Mouse (Mus musculus) CD4-positive, CD25-positive, alpha-beta regulatory T cell, adult 2 months (primary cell): ENCODE measurements around the gene Tmem132b.
"Not testable (repeated sequence)": the region's sequence is repeated elsewhere in the genome, so short reads cannot be mapped to it uniquely, and the experiment has no call there.

Source experiments
- DNase-seq: peaks from one replicate; pipeline ENCODE4 v3.0.0-alpha.2; 2012; ENCODE audit warnings: low read depth, low spot score

The Tmem132b gene

GRCm38 (mm10) chr5:125531634-125532033, at the start of gene Tmem132b:
Tmem132b (plus strand) TSS chr5:125531774.
- no peak for DNase-seq

- DNase-seq: no peak
Observed at GRCm38 (mm10) chr5:125482474-125482873, 49.1 kb upstream of the Tmem132b start.

- no peak for DNase-seq
Observed at GRCm38 (mm10) chr5:125483712-125484611, 47.6 kb upstream of the Tmem132b start.

GRCm38 (mm10) chr5:125485031-125485778, 46.4 kb upstream of the Tmem132b start:
- DNase-seq: no peak

GRCm38 (mm10) chr5:125486088-125486487, 45.5 kb upstream of the Tmem132b start:
- no peak for DNase-seq

- DNase-seq: no peak
Observed at GRCm38 (mm10) chr5:125487375-125488115, 44.0 kb upstream of the Tmem132b start.

GRCm38 (mm10) chr5:125488116-125488455, 43.5 kb upstream of the Tmem132b start:
- DNase-seq: no peak

GRCm38 (mm10) chr5:125488953-125489352, 42.6 kb upstream of the Tmem132b start:
- DNase-seq: not testable (repeated sequence)

- DNase-seq: no peak
Observed at GRCm38 (mm10) chr5:125491107-125491506, 40.5 kb upstream of the Tmem132b start.

GRCm38 (mm10) chr5:125492379-125493092, 39.0 kb upstream of the Tmem132b start:
- no peak for DNase-seq

GRCm38 (mm10) chr5:125493093-125493423, 38.5 kb upstream of the Tmem132b start:
- no peak for DNase-seq

GRCm38 (mm10) chr5:125495655-125496054, 35.9 kb upstream of the Tmem132b start:
- no peak for DNase-seq

- peak; percentile 59 for DNase-seq
Observed at GRCm38 (mm10) chr5:125497821-125498600, 33.6 kb upstream of the Tmem132b start.

- DNase-seq: no peak
Observed at GRCm38 (mm10) chr5:125501505-125501904, 30.1 kb upstream of the Tmem132b start.

- DNase-seq: no peak
Observed at GRCm38 (mm10) chr5:125502186-125502585, 29.4 kb upstream of the Tmem132b start.

GRCm38 (mm10) chr5:125503628-125504027, 27.9 kb upstream of the Tmem132b start:
- no peak for DNase-seq

GRCm38 (mm10) chr5:125504692-125505091, 26.9 kb upstream of the Tmem132b start:
- DNase-seq: no peak

- no peak for DNase-seq
Observed at GRCm38 (mm10) chr5:125505968-125506367, 25.6 kb upstream of the Tmem132b start.

GRCm38 (mm10) chr5:125507582-125507981, 24.0 kb upstream of the Tmem132b start:
- DNase-seq: peak; percentile 60

- no peak for DNase-seq
Observed at GRCm38 (mm10) chr5:125508006-125508405, 23.6 kb upstream of the Tmem132b start.

GRCm38 (mm10) chr5:125509541-125509940, 22.0 kb upstream of the Tmem132b start:
- DNase-seq: peak; percentile 83
